Mouse (Mus musculus) ES-E14 (cell line): Measurements from ENCODE around the gene Dennd4c. TPM values are rescaled to one million over a fixed set of nuclear protein-coding genes. Genes with fewer than 3 reads are reported as not detected.
"Not testable (repeated sequence)": the region's sequence is repeated elsewhere in the genome, so short reads cannot be mapped to it uniquely, and the experiment has no call there.

Source experiments
- DNase-seq: peaks from one replicate; pipeline ENCODE4 v3.0.0-alpha.2; 2013; ENCODE audit warnings: low read depth, low spot score
- H3K27ac ChIP-seq: 2 replicates; pipeline ENCODE4 v1.5.1; 2012; ENCODE audit warnings: low read depth, mild to moderate bottlenecking, low read length, moderate library complexity, mixed read lengths; ENCODE audit not compliant: poor library complexity, insufficient read depth, severe bottlenecking
- H3K36me3 ChIP-seq: 2 replicates; pipeline ENCODE4 v1.6.1; 2012; ENCODE audit warnings: mild to moderate bottlenecking, low read length, moderate library complexity, mixed read lengths; ENCODE audit not compliant: control insufficient read depth, poor library complexity, insufficient read depth, severe bottlenecking
- H3K4me1 ChIP-seq, 2 experiments: fragments of 150-350 bp in 1 of 2; sonication (generic) in 1 of 2; 2 replicates each; pipeline ENCODE4 v1.6.1; 2012; ENCODE audit warnings: low read length in 2 of 2, mild to moderate bottlenecking in 1 of 2, mixed read lengths in 1 of 2; ENCODE audit not compliant: control insufficient read depth in 2 of 2, insufficient read depth in 2 of 2, poor library complexity in 1 of 2
- H3K4me3 ChIP-seq, 2 experiments: fragments of 150-350 bp in 1 of 2; sonication (generic) in 1 of 2; 2 replicates each; pipeline ENCODE4 v1.5.1; 2012; ENCODE audit warnings: low read length in 2 of 2, low read depth in 1 of 2, mild to moderate bottlenecking in 1 of 2, mixed read lengths in 1 of 2; ENCODE audit not compliant: insufficient read depth in 1 of 2, poor library complexity in 1 of 2, severe bottlenecking in 1 of 2
- H3K9ac ChIP-seq: 2 replicates; pipeline ENCODE4 v1.6.1; 2012; ENCODE audit warnings: low read depth, mild to moderate bottlenecking, low read length, mixed read lengths; ENCODE audit not compliant: poor library complexity, insufficient read depth, severe bottlenecking
- H3K9me3 ChIP-seq: fragments of 150-350 bp; sonication (generic); 2 replicates; pipeline ENCODE4 v1.6.1; 2012; ENCODE audit warnings: low read depth, mild to moderate bottlenecking, low read length; ENCODE audit not compliant: control insufficient read depth, insufficient read depth
- CHD2 ChIP-seq: IDR thresholded peaks from 2 replicates; pipeline ENCODE4 v1.6.1; 2014; ENCODE audit warnings: mild to moderate bottlenecking, low read depth, low read length, inconsistent platforms
- HCFC1 ChIP-seq: IDR thresholded peaks from 2 replicates; pipeline ENCODE4 v1.6.1; 2012; ENCODE audit warnings: low read length, inconsistent platforms, borderline replicate concordance; ENCODE audit not compliant: insufficient read depth
- MAFK ChIP-seq: IDR thresholded peaks from 2 replicates; pipeline ENCODE4 v1.6.1; 2014; ENCODE audit warnings: mild to moderate bottlenecking, low read depth, low read length, inconsistent platforms; ENCODE audit not compliant: insufficient read depth
- ZC3H11A ChIP-seq: IDR thresholded peaks from 2 replicates; pipeline ENCODE4 v1.6.1; 2012; ENCODE audit warnings: low read depth, mild to moderate bottlenecking, inconsistent platforms, low read length, borderline replicate concordance
- ZNF384 ChIP-seq: IDR thresholded peaks from 2 replicates; pipeline ENCODE4 v1.6.1; 2012; ENCODE audit warnings: low read depth, low read length, inconsistent platforms
- in situ Hi-C, 2 experiments: fragments of 600-800 bp; cut with MboI; formaldehyde crosslinking; loops; one replicate each; pipeline ENCODE4 v1.15.1; 2025; ENCODE audit warnings: low sequenced_read_pairs in 2 of 2, inconsistent platforms in 1 of 2; ENCODE audit not compliant: unreplicated experiment in 2 of 2
- total RNA-seq: library from RNA; depleted of rRNA; stranded (reverse); fragments of 300-350 nt; gene quantifications from 2 replicates; pipeline ENCODE4 v1.2.3, GENCODE M21; 2012

The Dennd4c gene
- total RNA-seq, 1 experiment: 13.0 TPM

- H3K36me3 ChIP-seq: peaks cover 12% of the 10 kb centered on the region
- no peak overlapping the region for H3K27ac ChIP-seq
- no peaks in the 10 kb centered on the region for H3K9me3 ChIP-seq
- in situ Hi-C loops: no loop called here
- DNase-seq: no peak
- H3K4me1 ChIP-seq: no peaks in the 10 kb centered on the region
- TF ChIP-seq ZC3H11A (no peak), MAFK (no peak), ZNF384 (no peak), HCFC1 (no peak)
- H3K9ac ChIP-seq: no peak overlapping the region
- H3K4me3 ChIP-seq: no peak overlapping the region
Measured at GRCm38 (mm10) chr4:86825143-86825542, 76.8 kb downstream of the Dennd4c start.

GRCm38 (mm10) chr4:86831896-86832295, 83.5 kb downstream of the Dennd4c start:
- Histone ChIP-seq H3K36me3 (peaks cover 9% of the 10 kb centered on the region), H3K9me3 (no peaks in the 10 kb centered on the region), H3K9ac (no peak overlapping the region), H3K4me3 (no peak overlapping the region), H3K4me1 (no peaks in the 10 kb centered on the region), H3K27ac (no peak overlapping the region)
- in situ Hi-C loops: no loop called here
- TF ChIP-seq ZNF384: no peak
- no peak for TF ChIP-seq HCFC1
- TF ChIP-seq ZC3H11A: no peak
- TF ChIP-seq CHD2: no peak
- TF ChIP-seq MAFK: no peak
- no peak for DNase-seq

- H3K4me3 ChIP-seq, H3K9ac ChIP-seq, DNase-seq, H3K27ac ChIP-seq, in situ Hi-C loops, H3K4me1 ChIP-seq, H3K9me3 ChIP-seq: not testable (repeated sequence)
- H3K36me3 ChIP-seq: peaks cover 12% of the 10 kb centered on the region
Measured at GRCm38 (mm10) chr4:86841141-86841540, 92.8 kb downstream of the Dennd4c start.

- Histone ChIP-seq H3K27ac (no peak overlapping the region), H3K36me3 (peaks cover 5% of the 10 kb centered on the region; the same call in 1 of the 2 replicates), H3K9me3 (no peaks in the 10 kb centered on the region), H3K4me1 (no peaks in the 10 kb centered on the region), H3K9ac (no peak overlapping the region), H3K4me3 (no peak overlapping the region)
- TF ChIP-seq CHD2 (no peak), ZNF384 (no peak)
- DNase-seq: no peak
- in situ Hi-C loops: no loop called here
Measured at GRCm38 (mm10) chr4:86845384-86845783, 97.0 kb downstream of the Dennd4c start.

- DNase-seq: no peak
- Histone ChIP-seq H3K4me1 (no peaks in the 10 kb centered on the region), H3K27ac (no peak overlapping the region), H3K36me3 (peaks cover 5% of the 10 kb centered on the region; the same call in 1 of the 2 replicates), H3K9ac (no peak overlapping the region), H3K9me3 (no peaks in the 10 kb centered on the region), H3K4me3 (no peak overlapping the region)
- in situ Hi-C loops: no loop called here
- TF ChIP-seq ZNF384 (no peak), ZC3H11A (no peak), MAFK (no peak), HCFC1 (no peak), CHD2 (no peak)
Measured at GRCm38 (mm10) chr4:86847246-86847645, 98.9 kb downstream of the Dennd4c start.
